Mouse (Mus musculus): Measurements from ENCODE around the gene Mef2a. TPM values are rescaled to one million over a fixed set of nuclear protein-coding genes. Genes with fewer than 3 reads are reported as not detected.

Mef2a gene
- polyA plus RNA-seq, 1 experiment: 60.6 TPM

DNA sequence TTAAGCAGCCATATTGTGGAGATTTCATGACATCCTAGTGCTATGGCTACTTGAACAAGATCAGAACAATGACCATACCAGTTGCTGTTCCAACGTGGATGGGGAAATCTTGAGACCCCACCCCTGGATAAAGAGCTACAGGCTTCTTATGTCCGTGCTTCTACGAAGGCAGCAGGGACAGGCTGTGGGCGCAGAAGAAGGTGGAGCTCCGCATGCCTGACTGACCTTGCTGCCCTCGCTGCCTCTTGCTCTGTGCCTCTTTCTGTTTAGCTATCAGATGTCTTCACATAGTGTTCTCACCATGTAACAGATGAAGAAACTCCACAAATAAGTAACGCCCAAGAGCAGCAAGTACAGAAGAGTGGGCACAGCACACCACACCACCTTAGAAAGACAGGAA lies 29.7 kb upstream of the Mef2a start:
- Histone ChIP-seq H3K4me1 (ENCODE audit: control insufficient read depth, insufficient read depth, low read length) (no peaks in the 10 kb centered on the region), H3K27ac (ENCODE audit: insufficient read depth, low read length) (no peak overlapping the region), H3K4me3 (ENCODE audit: insufficient read depth, low read length) (no peak overlapping the region)
- TF ChIP-seq CTCF (IDR thresholded peaks at IDR 0.05; ENCODE audit: extremely low read depth, insufficient read depth, low read length) (no peak), POLR2A (IDR thresholded peaks at IDR 0.05; ENCODE audit: extremely low read depth, insufficient read depth, low read length) (no peak)

DNA sequence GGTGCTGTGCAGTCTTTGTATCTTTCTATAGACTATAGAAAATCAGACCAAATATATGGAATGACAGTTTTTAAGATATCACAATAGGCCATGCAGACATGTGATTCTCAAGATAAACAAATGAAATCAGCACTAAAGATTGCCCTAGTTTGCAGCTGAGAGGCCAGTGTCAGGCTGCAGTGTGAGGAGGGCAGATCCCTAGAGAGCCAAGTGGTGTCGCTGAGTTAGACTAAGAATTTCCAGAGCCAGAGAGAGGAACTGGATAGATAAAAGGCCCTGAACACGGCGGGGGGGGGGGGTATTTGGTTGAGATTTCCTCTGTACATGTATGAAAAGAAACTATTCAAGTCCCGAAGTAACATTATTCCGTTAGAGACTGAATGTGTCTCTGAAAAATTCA lies 28.7 kb upstream of the Mef2a start:
- no peak for TF ChIP-seq POLR2A (IDR thresholded peaks at IDR 0.05; ENCODE audit: extremely low read depth, insufficient read depth, low read length)
- no peak for TF ChIP-seq CTCF (IDR thresholded peaks at IDR 0.05; ENCODE audit: extremely low read depth, insufficient read depth, low read length)
- H3K27ac ChIP-seq (ENCODE audit: insufficient read depth, low read length): no peak overlapping the region
- H3K4me1 ChIP-seq (ENCODE audit: control insufficient read depth, insufficient read depth, low read length): no peaks in the 10 kb centered on the region
- H3K4me3 ChIP-seq (ENCODE audit: insufficient read depth, low read length): no peak overlapping the region

DNA sequence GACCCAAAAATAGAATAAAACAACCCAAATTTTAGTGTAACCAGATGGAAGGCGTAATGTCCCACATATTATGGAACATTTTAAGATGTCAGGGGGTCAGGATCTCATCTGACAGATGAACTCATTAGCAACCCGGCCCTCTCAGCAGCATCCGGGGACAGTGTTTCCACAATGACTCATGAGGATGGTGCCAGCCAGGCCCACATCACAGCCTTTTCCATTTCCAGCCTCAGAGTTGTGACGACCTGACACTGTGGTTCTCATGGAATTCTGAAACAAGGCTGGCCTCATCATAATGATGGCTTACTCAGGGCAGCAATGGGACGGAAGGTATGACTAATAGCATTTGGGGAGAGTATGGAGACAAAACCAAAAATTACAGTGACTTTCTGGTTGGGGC lies 18.1 kb upstream of the Mef2a start:
- Histone ChIP-seq H3K4me1 (ENCODE audit: control insufficient read depth, insufficient read depth, low read length) (no peaks in the 10 kb centered on the region; the same call in 1 of the 2 replicates), H3K4me3 (ENCODE audit: insufficient read depth, low read length) (no peak overlapping the region), H3K27ac (ENCODE audit: insufficient read depth, low read length) (no peak overlapping the region)
- TF ChIP-seq CTCF (IDR thresholded peaks at IDR 0.05; ENCODE audit: extremely low read depth, insufficient read depth, low read length): no peak
- no peak for TF ChIP-seq POLR2A (IDR thresholded peaks at IDR 0.05; ENCODE audit: extremely low read depth, insufficient read depth, low read length)

DNA sequence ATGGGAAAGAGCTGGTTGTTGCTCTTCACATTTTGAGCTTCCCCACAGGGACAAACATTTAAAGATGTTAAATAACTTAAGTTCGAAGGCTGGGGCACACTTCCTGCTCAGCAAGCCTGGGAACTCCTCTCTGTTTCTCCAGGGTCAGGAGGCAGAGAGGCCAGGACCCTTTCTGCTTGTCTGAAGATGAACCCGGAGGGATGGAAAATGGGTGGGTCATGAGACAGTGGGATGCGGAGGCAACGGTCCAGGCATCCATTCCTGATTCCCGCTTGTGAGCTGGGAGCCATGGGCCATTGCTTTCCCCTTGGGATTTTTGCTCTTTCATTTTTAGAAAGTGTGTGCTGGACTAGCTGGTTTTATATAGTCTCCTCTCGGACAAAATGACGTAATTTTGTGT lies 17.4 kb upstream of the Mef2a start:
- Histone ChIP-seq H3K4me3 (ENCODE audit: insufficient read depth, low read length) (no peak overlapping the region), H3K4me1 (ENCODE audit: control insufficient read depth, insufficient read depth, low read length) (no peaks in the 10 kb centered on the region; the same call in 1 of the 2 replicates), H3K27ac (ENCODE audit: insufficient read depth, low read length) (no peak overlapping the region)
- no peak for TF ChIP-seq CTCF (IDR thresholded peaks at IDR 0.05; ENCODE audit: extremely low read depth, insufficient read depth, low read length)
- TF ChIP-seq POLR2A (IDR thresholded peaks at IDR 0.05; ENCODE audit: extremely low read depth, insufficient read depth, low read length): no peak

DNA sequence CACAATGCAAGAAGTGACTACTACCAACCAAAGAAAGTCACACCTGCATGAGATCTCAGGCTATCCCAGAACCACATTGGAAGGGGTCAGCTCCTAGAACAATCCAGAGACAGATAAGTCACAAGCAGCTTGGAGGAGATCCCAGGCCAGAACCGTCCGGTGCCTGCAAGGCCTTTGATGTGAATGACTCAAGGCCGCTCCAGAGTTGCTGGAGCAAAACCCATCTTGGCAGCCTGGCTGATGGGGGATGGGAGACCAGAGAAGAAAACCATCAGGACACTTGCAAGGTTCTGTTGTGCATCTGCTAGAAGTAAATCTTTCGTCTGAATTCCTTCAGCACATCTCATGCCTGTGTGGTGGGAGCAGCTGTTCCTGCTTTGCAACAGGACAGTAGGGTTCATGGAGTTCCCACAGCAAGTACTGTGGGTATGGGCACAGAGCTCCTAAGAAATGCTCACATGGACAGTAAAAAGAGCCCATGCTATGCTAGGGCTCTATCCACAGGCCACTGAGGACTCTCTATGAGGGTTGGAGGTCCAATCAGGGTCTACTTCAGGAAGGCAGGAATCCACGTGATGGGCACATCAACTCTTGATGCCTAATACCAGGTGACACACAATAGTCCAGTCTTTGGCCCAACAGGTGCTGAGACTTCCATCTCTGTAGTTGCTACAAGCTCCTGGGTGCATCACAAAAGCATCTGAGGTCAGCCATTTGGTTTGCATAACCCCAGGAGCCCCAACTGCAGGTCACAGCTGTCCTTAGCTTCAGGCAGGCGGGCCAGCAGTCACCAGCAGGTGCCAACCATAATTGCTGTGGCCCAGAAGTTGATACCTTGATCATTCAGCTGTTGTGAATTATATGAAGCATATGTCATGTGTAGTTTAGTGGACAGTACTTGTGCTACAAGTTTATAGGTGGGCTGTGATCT lies 12.5 kb upstream of the Mef2a start:
- Histone ChIP-seq H3K4me1 (ENCODE audit: control insufficient read depth, insufficient read depth, low read length) (no peaks in the 10 kb centered on the region), H3K4me3 (ENCODE audit: insufficient read depth, low read length) (no peak overlapping the region)

DNA sequence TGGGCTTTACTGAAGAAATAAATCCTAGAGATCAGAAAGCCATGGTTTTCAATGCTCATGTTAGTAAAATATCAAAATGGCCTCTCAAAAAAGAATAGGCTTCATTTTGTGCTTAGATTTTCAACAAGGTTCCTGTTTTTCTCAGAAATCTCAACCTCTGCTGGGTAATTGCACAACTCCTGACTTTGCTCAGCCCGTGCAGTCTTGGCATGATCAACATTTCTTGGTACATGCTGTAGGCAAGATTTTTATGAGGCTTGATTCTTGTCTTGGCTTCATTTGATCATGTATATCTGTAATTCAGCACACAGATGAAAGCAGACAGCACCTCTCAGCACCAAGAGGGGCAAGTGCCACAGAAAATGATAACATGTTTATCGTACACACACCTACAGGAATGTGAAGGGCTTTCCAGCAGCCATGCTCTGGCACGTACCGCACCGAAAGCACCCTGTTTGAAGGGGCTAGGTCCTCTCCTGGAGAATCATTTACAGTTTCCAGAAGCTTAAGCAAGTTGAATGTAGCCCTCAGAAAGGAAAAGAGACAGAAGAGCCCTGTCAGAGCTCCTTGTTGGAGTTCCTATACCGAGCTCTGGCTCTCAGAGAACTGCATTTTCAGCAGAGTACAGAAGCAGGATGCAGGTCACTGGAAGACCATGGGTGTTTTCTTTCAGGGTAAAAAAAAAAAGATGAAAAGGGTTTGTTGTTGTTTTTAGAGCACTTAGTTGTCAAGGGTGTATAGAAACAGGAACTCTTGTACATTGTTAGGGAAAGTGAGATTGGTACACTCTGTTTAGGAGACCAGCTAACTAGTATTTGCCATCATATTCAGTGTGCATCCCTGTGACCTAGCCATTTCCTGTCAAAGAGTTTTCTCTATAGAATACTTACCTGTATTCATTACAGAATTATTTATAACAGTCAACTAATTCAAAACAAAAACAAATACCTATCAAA lies 7.8 kb upstream of the Mef2a start:
- no peak for TF ChIP-seq CTCF (IDR thresholded peaks at IDR 0.05; ENCODE audit: extremely low read depth, insufficient read depth, low read length)
- no peak for TF ChIP-seq POLR2A (IDR thresholded peaks at IDR 0.05; ENCODE audit: extremely low read depth, insufficient read depth, low read length)
- H3K4me3 ChIP-seq (ENCODE audit: insufficient read depth, low read length): no peak overlapping the region
- no peaks in the 10 kb centered on the region for H3K4me1 ChIP-seq (ENCODE audit: control insufficient read depth, insufficient read depth, low read length)
- no peak overlapping the region for H3K27ac ChIP-seq (ENCODE audit: insufficient read depth, low read length)

More for the DNA sequence above, 12.5 kb upstream of the Mef2a start:
- TF ChIP-seq CTCF (IDR thresholded peaks at IDR 0.05; ENCODE audit: extremely low read depth, insufficient read depth, low read length) (no peak), POLR2A (IDR thresholded peaks at IDR 0.05; ENCODE audit: extremely low read depth, insufficient read depth, low read length) (no peak)
- H3K27ac ChIP-seq (ENCODE audit: insufficient read depth, low read length): no peak overlapping the region

DNA sequence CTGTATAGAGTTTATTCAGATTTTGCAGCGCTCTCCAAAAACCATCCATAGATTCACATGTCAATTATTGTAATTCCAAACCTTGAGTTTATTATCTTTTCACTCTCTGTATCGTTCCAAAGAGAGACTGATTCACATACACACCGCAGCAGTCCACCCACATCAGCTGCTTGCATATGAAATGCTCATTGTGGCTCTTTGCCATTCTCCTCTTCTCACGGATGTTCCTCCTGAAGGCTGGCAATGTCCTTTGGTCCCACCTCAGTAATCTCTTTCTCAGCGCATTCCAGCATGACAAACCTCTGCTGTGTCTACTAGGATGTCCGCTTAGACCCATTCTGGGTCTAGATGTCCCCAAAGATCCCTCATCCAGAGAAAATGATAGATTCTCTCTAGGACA lies 4.1 kb upstream of the Mef2a start:
- Histone ChIP-seq H3K27ac (ENCODE audit: insufficient read depth, low read length) (no peak overlapping the region), H3K4me3 (ENCODE audit: insufficient read depth, low read length) (no peak overlapping the region), H3K4me1 (ENCODE audit: control insufficient read depth, insufficient read depth, low read length) (peaks cover 5% of the 10 kb centered on the region)
- TF ChIP-seq POLR2A (IDR thresholded peaks at IDR 0.05; ENCODE audit: extremely low read depth, insufficient read depth, low read length): no peak
- TF ChIP-seq CTCF (IDR thresholded peaks at IDR 0.05; ENCODE audit: extremely low read depth, insufficient read depth, low read length): no peak

DNA sequence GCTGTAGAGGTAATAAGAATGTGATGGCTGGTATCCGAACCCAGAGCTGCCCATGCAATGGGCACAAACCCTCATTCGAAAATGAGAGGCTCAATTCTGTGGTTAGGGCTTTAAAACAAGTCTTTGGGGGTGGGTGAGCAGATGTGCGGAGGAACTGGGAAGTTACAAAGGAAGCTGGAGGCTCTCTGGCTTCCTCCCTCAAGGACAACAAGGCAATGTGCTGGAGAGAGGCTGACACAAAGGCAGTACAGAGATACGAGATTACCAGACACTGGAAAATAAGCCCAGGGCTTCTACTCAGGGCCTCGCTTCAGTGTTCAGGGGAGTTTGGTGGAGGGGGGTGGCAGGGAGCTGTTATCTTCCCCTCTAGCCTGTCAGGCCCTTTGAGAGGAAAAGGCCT lies 1.3 kb upstream of the Mef2a start:
- H3K4me1 ChIP-seq (ENCODE audit: control insufficient read depth, insufficient read depth, low read length): peaks cover 7% of the 10 kb centered on the region
- H3K4me3 ChIP-seq (ENCODE audit: insufficient read depth, low read length): peak overlapping the region; percentile 99; the same call in 1 of the 2 replicates
- H3K27ac ChIP-seq (ENCODE audit: insufficient read depth, low read length): peak overlapping the region; percentile 99
- TF ChIP-seq CTCF (IDR thresholded peaks at IDR 0.05; ENCODE audit: extremely low read depth, insufficient read depth, low read length) (no peak), POLR2A (IDR thresholded peaks at IDR 0.05; ENCODE audit: extremely low read depth, insufficient read depth, low read length) (no peak)

DNA sequence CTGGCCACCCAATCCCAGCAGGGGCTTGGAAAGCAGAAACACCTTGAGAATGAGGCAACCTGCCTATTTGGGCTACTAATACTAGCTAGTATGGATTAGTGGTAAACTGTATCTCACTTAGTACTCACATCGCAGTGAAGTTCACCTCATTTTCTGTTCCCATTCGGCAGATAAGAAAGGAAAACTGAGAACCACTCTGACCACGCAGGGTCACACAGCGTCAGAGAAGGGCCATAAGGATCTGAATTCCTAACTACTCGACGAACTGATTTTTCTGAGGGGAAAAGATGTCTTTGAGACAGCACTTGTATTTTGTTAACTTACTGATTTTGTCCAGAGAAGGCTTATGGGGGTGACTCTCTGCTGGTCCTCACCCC lies 914 bp upstream of the Mef2a start:
- peak overlapping the region; percentile 99 for H3K27ac ChIP-seq (ENCODE audit: insufficient read depth, low read length)
- TF ChIP-seq POLR2A (IDR thresholded peaks at IDR 0.05; ENCODE audit: extremely low read depth, insufficient read depth, low read length): no peak
- peak overlapping the region; percentile 99 for H3K4me3 ChIP-seq (ENCODE audit: insufficient read depth, low read length)
- peaks cover 7% of the 10 kb centered on the region for H3K4me1 ChIP-seq (ENCODE audit: control insufficient read depth, insufficient read depth, low read length)

Measured in cortical plate, adult 2 months (tissue).